Mouse (Mus musculus) gastrocnemius, postnatal 4 days (tissue): Measurements from ENCODE around the gene Tstd3. TPM values are rescaled to one million over a fixed set of nuclear protein-coding genes. Genes with fewer than 3 reads are reported as not detected.
A peak's percentile ranks its signal among the peaks of the same experiment; 100 is the strongest.

Experiments used
- DNase-seq, 2 experiments: peaks; one replicate each; pipeline ENCODE4 v3.0.0; 2021 to 2022; ENCODE audit warnings: low spot score in 2 of 2, mixed read lengths in 2 of 2
- long read RNA-seq, 2 experiments: library from polyadenylated mRNA; stranded (forward); transcript quantifications; one replicate each; pipeline ENCODE4 v2.0.0; 2021
- total RNA-seq, 2 experiments: library from RNA; stranded (reverse); gene quantifications; 2 replicates each; pipeline ENCODE4 v1.2.3; 2021

The Tstd3 gene
- total RNA-seq: 1 to 10 TPM; 7.3 to 9.5 TPM
- long read RNA-seq, experiment 1, transcript Tstd3-201 (4 exons, 1,588 nt): major isoform, 14 of 14 reads
- long read RNA-seq, experiment 1, partial matches to known transcripts: 0 of 14 reads
- long read RNA-seq, experiment 1, other reads (novel, unspliced or antisense): 0 of 14 reads
- long read RNA-seq, experiment 2, transcript Tstd3-201 (4 exons, 1,588 nt): major isoform, 13 of 16 reads
- long read RNA-seq, experiment 2, partial matches to known transcripts: 1 of 16 reads
- long read RNA-seq, experiment 2, other reads (novel, unspliced or antisense): 2 of 16 reads

DNA sequence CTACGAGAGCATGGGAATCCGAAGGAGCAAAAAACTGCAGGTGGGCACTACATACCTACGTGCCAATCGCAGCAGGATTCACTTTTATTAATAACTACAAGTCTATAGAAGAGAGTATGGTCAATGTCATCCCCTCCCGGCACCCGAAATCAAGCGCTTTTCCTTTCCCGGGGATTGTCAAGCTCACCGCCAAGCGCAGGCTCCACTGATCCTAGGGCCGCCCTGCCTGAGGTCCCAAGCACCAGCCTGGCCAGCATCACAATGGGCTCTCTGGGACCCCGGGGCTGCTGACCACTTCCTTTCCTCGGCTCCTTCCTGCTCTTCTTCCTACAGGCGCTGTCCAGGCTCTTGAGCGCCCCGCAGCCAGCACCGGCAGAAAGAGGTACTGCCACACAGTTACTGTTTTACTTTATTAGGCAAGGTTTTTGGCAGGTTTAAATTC, at the start of gene Tstd3, which contains the start of gene Usp45:
Tstd3 (minus strand) TSS at position 350 of the 442 bp plus-strand sequence.
Usp45 (plus strand) TSS at position 294 of the 442 bp plus-strand sequence.
- DNase-seq: peak; percentile 52 to 79

DNA sequence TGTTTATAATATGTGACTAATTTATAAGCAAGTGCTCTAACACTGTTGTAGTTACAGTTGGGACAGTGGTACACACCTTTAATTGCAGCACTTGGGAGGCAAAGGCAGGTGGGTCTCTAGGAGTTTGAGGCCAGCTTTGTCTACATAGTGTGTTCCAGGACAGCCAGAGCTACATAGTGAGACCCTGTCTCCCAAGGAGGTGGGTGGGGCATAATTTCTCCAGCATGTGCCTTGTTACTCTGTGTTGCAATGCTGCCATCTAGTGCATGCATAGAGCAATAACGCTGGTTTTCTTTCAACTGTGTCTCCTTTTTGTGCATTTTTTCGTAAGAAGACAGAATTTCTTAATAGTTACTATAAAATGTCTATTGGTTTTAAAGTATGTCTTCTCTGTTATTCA, 47.0 kb upstream of the Tstd3 start:
- DNase-seq: peak in 1 of 2 experiments; percentile 10

DNA sequence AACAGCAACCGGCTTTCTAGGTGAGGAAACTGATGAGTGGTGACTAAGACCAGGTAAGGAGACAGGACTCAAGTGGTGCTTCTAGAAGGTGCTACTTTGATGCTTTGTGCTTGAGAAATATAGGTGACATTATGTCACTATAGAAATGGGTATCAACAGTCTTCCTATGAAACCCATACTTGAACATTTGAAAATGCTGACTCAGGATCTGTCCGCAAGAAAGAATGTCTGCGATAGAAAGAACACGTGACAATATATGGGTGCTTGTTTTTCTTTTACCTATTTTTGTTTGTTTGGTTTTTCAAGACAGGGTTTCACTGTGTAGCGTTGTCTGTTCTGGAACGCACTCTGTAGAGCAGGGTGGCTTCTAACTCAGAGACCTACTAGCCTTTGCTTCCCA, 45.6 kb upstream of the Tstd3 start:
- DNase-seq: no peak

DNA sequence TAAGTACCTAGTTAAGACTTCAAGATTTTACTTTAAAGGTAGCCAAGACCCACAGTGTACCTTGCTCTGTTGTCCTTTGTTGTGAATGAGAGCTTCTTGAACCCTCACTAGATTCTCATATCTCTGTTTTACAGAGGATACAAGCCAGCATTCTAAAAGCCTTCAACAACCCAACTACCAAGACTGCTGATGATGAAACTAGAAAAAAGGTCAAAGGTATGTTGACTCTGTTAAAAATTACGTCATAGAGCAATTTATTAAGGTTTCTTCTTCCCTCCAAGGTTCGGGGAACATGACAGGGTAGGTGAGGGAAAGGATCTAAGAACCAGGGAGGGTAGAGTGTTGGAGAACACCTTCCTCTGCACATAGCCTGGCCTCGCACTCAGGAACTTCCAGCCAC, 43.6 kb upstream of the Tstd3 start:
- DNase-seq: no peak

DNA sequence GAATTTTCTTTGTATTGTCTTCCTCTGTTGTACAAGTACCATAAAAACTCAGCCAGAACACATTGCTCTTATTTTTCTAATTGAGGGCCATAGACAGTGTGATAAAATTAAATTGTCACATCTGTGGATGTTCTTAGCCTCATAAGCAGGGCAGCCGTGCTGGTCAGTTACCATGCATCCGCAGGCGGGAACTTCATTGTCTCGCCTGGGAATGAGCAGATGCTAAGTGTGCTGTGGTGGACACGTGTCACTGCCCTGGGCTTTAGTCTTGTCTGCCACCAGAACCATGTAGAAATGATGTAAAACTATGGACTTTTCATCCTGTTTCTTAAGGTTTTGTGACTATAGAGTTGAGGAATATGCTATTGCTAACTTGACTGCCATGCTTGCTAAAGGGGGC, 40.2 kb upstream of the Tstd3 start:
- DNase-seq: no peak

DNA sequence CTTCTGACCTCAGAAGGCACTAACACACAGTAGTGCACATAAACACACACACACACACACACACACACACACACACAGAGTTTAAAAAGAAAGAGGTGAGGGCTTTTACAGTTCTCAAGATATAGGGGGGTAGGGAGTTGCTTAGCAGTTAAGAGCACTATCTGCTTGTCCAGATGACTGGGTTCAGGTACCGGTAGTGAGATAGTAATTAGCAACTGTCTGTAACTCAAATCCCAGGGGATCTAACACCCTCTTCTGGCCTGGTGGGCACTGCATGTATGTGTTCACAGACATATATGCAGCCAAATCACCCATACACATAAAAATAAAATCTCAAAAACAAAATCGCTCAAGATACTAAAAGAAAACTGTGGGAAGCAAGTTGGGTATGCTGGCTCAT, 34.6 kb upstream of the Tstd3 start:
- no peak for DNase-seq

DNA sequence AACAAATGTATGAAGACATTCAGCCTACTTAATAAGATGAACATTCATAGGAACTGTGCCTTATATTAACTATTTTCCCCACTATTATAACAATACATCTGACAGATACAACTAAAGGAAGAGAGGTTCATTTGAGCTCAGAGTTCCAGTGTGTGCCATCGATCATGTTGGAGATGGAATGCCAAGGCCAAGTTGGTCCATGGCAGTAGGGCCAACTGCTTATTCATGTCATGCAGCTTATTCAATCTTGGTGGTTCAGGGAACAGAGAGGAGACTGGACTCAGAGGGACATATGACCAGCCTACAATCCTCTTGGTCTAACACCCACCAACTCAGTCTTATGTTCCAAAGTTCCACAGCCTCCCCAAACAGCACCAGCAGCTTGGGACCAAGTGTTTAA, 34.0 kb upstream of the Tstd3 start:
- DNase-seq: no peak

DNA sequence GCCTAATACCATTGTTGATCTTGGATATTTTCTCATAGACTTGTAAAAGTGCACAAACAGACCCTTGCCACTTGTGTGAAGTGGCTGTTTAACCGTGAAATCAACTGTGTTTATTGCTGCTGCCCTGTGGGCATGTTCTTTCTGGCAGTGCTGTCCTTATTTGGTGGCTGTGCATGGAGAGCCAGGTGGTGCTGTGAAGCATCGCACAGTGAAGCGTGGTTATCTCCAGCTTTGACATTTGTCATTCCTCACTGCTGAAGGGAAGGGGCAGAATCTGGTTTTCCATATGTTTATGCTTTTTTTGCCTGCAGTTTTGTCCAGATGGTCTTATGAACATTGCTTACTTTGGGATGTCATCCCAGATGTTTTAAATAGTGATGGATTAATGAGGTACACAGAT, 26.6 kb upstream of the Tstd3 start:
- no peak for DNase-seq

DNA sequence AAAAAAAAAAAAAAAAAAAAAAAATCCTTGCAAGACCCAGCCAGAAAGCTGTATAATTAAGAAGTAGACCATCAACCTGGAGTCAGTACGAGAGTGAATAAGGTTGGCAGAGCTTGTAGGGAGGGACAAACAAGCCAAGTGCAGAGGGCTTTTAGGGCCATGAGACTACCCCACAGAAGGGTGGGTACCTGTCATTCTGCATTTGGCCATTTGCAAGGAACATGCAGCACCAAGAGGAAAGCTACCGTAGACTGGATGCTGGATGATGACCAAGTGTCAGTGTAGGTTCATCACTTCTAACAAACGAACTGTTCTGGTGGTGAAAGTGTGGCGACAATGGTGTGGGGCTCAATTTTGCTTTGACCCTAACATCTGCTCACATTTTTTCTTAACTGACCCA, 22.8 kb upstream of the Tstd3 start:
- DNase-seq: no peak

DNA sequence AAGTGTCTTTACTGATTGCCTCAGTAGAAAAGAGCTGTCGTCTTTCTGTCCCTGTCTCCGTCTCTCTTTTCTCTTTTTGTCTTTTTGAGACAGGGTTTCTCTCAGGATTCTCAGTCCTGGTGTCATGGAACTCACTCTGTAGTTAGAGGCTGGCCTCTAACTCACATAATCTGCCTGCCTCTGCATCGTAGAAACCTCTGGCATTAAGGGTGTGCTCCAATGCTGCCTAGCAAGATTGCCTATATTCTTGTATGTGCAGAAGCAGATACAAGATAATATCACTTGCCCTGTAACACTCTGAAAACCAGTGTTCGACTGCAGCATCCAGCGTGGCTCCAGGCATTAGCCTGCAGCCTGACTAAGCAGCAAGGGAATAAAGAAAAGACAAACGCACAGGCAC, 21.9 kb upstream of the Tstd3 start:
- no peak for DNase-seq

DNA sequence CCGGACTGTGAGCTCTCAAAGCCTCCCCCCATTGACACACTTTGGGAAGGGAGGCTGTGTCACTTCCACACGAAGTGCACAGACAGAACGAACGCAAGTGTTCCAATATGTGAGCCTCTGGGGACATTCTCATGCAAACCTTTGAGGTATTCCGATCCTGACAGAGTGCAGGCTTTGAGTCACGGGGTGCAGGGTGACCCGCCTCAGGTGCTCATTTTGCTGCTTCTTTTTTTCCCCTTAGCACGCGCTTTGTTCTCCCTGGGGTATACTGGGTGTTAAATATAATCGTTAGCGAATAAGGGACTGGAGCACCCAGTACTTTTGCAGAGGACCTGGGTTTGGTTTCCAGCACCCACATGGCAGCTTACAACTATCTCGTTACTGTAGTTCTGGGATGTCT, 19.3 kb upstream of the Tstd3 start:
- DNase-seq: no peak

DNA sequence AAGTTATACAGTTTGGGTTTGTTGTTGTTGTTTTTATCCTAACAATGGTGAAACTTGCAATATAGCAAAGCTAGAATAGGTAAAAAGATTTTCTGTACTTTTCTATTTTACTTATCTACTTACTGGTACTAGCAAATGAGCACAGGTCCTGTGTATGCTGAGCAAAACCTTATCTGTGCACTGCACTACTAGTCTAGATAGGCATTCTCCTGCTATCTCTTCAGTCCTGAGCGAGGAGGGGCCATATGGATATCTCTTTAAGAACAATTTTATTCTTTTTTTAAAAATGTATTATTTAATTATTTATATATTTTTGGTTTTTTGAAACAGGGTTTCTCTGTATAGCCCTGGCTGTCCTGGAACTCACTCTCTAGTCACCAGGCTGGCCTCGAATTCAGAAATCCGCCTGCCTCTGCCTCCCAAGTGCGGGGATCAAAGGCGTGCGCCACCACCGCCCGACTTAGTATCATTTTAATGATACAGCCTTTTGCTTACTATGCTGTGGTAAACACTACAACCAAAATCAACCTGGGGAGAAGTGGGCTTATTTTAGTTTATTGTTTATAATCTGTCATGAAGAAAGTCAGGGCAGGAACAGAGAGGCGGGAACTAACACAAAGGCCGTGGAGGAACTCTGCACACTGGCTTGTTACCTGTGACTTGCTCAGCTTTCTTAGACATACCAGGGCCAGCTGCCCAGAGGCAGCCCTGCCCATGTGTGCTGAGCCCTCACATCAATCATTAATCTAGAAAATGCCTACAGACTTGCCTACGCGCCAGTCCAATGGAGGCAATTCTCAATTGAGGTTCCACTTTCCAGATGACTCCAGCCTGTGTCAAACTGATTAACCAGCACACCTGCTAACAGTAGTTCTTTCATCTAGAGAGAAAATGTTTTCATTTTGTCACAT, 14.1 kb upstream of the Tstd3 start:
- no peak for DNase-seq

DNA sequence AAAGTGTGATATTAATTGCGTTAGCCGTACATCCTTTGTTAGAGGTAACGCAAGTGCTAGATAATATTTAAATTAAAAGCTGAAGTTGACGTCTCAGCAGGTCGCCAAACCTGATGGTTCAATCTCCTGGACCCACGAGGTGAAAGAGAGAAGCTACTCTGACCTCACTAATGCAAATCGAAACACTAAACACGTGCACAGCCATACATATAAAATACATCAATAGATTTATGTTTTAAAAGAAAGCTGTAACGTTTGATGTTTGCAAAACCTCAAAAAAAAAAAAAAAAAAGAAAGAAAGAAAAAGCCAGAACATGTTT, 9.9 kb upstream of the Tstd3 start:
- no peak for DNase-seq

DNA sequence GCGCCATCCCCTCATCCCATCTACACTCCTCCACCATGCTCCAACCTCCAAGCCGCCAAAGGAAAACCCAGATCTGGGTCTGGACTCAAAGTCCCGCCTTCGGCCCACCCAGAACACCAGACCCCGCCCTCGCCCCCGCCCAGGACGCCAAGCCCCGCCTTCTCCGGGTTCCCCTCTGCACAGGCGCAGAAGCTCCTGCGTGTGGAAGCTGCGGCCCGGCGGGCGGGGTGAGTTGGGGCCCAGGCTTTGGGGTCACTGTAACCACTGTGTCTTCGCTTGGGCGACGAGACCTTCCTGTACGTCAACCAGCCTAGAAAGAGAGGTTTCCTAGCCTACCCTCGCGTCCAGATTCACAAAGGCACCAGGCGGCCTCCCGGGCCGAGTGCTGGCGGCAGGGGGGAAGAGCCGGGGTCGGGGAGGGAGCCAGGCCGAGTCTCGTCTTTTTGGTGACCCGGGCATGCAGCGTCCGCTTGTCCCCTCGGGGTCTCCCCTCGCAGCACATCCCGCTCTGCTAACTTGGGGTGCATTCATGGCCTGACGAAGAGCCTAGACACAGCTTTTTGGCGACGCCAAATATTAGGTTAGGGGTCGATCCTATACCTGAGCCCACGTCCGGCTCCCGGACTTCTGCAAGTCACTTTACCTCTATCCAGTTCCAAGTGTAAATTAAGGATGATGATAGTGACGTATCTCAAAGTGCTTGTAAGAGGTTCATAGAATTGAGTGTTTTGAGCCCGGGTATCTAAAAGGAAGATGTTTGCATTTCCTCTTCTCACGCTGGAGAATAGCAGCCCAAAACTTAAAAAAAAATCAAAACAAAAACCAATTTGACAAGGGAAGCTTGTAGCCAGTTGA, 9.3 kb upstream of the Tstd3 start:
- peak; percentile 89 to 94 for DNase-seq

DNA sequence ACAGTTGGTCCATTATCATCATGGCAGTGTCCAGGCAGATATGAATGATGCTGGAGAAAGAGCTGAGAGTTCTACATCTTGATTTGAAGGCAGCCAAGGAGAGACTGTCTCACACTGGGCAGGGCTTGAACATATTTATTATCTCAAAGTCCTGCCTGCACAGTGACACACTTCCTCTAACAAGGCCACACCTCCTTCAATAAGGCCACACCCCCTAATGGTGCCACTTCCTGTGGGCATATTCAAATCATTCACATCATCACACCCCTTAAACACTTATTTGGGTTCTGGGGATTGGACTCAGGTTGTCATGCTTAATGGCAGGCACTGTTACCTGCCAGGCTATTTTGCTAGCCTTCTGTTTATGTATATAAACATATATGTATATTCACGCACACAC, 5.3 kb upstream of the Tstd3 start:
- DNase-seq: no peak

DNA sequence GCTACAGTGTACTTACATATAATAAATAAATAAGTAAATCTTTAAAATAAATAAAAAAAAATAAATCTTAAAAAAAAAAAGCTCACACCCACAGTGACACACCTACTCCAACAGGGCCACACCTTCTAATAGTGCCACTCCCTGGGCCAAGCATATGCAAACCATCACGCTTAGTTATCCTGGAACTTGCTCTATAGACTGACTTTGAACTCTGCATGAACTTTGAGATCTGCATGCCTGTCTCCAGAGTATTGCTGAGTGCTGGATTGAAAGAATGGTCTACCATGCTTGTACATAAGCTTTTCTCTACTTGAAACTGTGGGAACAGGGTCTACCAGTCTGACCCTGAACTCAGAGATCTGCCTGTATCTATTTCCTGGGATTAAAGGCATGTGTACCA, 4.1 kb upstream of the Tstd3 start:
- no peak for DNase-seq

DNA sequence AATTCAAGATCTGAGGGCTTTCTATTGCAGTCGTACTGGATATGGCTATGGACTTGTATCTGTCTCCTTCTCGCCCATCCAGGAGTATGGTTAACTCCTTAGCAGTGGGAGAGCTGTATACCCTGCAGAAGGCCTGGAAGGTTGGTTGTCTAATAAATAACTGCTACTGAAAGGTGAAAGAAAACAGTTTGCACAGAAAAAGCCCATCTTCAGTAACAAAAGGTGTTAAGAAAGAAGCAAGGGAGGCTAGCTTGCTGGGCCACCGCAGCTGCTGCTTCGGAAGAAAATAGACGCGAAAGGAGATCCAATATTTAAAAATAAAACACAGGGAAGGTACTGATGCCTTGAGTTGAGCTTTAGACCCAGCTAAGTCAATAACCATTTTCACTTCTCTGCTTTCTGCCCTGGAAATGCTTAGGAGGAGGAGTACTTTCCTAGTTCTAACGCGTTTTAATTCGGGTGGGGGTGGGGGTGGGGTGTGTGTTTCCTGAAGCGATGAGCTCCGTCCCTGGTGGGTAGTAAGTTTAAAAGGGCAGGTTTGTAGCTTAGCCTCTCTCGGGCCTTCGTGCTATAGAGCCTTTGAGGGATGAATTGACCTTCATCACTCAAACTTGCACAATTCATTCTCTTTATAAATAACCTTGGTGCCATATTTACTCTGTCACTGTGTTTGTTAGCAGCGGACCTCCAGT, 695 bp downstream of the Tstd3 start:
- DNase-seq: no peak

DNA sequence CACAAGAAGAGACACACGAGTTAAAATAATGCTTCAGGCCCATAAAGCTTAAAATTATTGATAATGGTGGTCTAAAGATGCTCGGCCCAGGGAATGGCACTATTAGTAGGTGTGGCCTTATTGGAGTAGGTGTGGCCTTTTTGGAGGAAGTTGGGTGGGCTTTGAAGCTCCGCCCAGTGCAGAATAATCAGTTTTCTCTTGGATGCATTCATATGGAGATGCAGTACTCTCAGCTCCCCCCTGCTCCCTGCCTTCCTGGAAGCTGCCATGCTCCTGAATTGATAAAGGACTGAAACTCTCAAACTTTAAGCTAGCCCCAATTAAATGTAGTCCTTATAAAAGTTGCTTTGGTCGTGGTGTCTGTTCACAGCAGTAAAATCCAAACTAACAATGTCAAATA, 3.2 kb downstream of the Tstd3 start:
- no peak for DNase-seq

DNA sequence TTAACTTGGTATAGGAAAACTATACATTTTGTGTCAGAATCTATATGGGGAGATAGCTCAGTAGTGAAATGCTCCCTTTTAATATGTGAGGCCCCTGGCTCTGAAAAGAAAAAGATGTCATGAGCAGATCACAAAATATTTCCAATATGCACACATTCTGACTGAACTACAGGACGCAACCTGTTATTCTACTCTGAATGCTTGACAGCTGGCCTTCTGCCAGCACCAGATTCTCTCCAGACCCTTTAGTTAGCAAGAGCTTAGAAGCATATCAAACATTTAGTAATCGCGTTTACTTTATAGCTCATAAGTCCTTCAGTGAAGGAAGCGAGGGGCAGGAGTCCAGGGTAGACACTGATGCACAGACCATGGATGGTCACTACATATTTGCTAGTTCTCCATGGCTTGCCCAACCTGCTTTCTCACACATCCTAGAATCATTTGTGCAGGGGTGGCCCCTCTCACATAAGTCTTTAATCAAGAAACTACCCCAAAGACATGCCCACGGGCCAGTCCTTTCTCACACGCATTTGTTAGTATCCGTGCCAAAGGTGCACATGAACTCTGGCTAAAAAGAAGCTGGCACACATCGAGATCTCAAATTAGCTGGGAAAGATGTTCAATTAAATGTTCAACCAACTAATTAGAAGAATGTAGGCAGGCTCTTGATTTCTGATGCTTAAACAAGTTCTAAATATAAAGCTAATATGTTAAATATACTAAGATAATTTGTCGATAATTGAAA, 5.4 kb downstream of the Tstd3 start:
- no peak for DNase-seq

DNA sequence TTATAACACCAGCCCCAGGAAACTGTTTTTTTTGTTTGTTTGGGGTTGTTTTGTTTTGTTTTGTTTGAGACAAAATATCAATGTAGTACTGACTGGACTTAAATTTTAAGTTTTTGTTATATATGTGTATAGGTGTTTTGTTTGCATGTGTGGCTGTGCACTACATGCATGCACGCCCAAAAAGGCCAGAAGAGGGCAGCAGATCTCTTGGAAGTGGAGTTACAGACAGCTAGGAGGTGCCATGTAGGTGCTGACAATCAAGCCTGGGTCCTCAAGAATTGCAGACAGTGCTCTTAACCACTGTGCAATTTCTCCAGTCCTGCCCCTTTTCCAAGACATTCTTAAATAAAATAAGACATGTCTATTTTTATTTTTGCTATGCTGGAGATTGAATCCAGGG, 8.2 kb downstream of the Tstd3 start:
- DNase-seq: no peak
